Mouse (Mus musculus) midbrain, embryonic 14.5 days (tissue): Measurements from ENCODE around the gene Ckb. TPM values are rescaled to one million over a fixed set of nuclear protein-coding genes. Genes with fewer than 3 reads are reported as not detected.

Experiments
- ATAC-seq: fragments of 200-750 bp; cut with Nextera tagmentation; 2 replicates; pipeline ENCODE4 v1.8.0; 2017; ENCODE audit warnings: moderate number of reproducible peaks, moderate library complexity; ENCODE audit not compliant: low FRiP score, low TSS enrichment
- DNase-seq: peaks from one replicate; pipeline ENCODE4 v3.0.0-alpha.2; 2015
- H3K27ac ChIP-seq: fragments of 300-500 bp; sonication (generic); replicated peaks from 2 replicates; pipeline ENCODE4 v1.5.1; 2014; ENCODE audit warnings: mild to moderate bottlenecking, low read depth, low read length, moderate library complexity
- H3K27me3 ChIP-seq: fragments of 300-500 bp; sonication (generic); 2 replicates; pipeline ENCODE4 v1.6.1; 2014; ENCODE audit warnings: low read length, control low read depth, mixed read lengths; ENCODE audit not compliant: control insufficient read depth, insufficient read depth
- H3K36me3 ChIP-seq: fragments of 300-500 bp; sonication (generic); 2 replicates; pipeline ENCODE4 v1.6.1; 2014; ENCODE audit warnings: low read length, control low read depth; ENCODE audit not compliant: control insufficient read depth, insufficient read depth
- H3K4me1 ChIP-seq: fragments of 300-500 bp; sonication (generic); 2 replicates; pipeline ENCODE4 v1.6.1; 2014; ENCODE audit warnings: mild to moderate bottlenecking, antibody characterized with exemption, low read length, control low read depth; ENCODE audit not compliant: control insufficient read depth, insufficient read depth
- H3K4me2 ChIP-seq: fragments of 300-500 bp; sonication (generic); 2 replicates; pipeline ENCODE4 v1.6.1; 2014; ENCODE audit warnings: mild to moderate bottlenecking, low read length, moderate library complexity
- H3K4me3 ChIP-seq: fragments of 300-500 bp; sonication (generic); replicated peaks from 2 replicates; pipeline ENCODE4 v1.5.1; 2014; ENCODE audit warnings: low read depth, low read length
- H3K9ac ChIP-seq: fragments of 300-500 bp; sonication (generic); replicated peaks from 2 replicates; pipeline ENCODE4 v1.6.1; 2014; ENCODE audit warnings: mild to moderate bottlenecking, low read length, moderate library complexity
- H3K9me3 ChIP-seq: fragments of 300-500 bp; sonication (generic); 2 replicates; pipeline ENCODE4 v1.6.1; 2016; ENCODE audit warnings: low read length, control low read depth, mixed read lengths; ENCODE audit not compliant: control insufficient read depth
- WGBS: fragments of 180-500 bp; shearing (Covaris S2); extraction: QIAGEN DNeasy Blood & Tissue Kit; methylation state at CpG from one replicate; pipeline ENCODE4 v1.1.7; 2014; 5-methylcytosine and 5-hydroxymethylcytosine counted together
- polyA plus RNA-seq: library from polyadenylated mRNA; unstranded; fragments of >200 nt; fragmentation: Nextera tagmentation; extraction: Ambion mirVana; gene quantifications from 2 replicates; pipeline ENCODE4 v1.2.1, GENCODE M21; 2014

The Ckb gene
- polyA plus RNA-seq, 1 experiment from 2014 or later: 1,414 TPM

DNA sequence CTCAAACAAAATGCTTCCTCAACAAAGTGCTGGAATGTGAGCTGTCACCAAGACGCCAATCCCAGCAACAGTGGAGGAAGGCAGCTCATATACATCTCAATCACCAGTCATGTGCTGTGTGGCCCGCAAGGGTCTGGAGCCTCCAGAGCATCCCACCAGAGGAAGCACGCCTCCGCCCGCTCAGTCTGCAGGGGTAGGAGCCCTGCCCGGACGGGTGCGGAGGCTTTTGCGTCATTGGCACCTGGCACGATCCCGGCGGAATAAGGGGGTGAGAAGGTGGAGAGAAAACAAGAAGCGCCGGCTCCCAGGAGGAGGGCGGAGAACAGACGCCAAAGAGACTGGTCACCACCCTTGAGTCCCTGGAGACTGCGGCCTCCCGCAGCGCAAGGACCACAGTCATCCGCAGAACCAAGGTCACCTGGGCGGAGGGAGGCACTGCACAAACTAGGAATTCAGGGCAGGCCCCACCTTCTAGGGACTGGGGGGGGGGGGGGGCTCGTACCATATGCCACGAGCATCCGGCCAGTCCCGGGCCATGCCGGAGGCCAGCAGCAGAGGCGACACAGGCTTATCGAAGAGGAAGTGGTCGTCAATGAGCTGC, 1.7 kb downstream of the Ckb start:
- DNase-seq: peak; percentile 47
- no peaks in the 10 kb centered on the region; the same call in 1 of the 2 replicates for H3K27me3 ChIP-seq
- peak overlapping the region; percentile 88 for H3K4me3 ChIP-seq
- H3K4me2 ChIP-seq: peak overlapping the region; percentile 96
- H3K4me1 ChIP-seq: peaks cover 23% of the 10 kb centered on the region
- WGBS: under 1% methylated on average over 28 of the region's 29 CpGs
- H3K9ac ChIP-seq: peak overlapping the region; percentile 95
- peaks cover 43% of the 10 kb centered on the region for H3K36me3 ChIP-seq
- H3K9me3 ChIP-seq: no peaks in the 10 kb centered on the region
- H3K27ac ChIP-seq: peak overlapping the region; percentile 94
- no peak for ATAC-seq

DNA sequence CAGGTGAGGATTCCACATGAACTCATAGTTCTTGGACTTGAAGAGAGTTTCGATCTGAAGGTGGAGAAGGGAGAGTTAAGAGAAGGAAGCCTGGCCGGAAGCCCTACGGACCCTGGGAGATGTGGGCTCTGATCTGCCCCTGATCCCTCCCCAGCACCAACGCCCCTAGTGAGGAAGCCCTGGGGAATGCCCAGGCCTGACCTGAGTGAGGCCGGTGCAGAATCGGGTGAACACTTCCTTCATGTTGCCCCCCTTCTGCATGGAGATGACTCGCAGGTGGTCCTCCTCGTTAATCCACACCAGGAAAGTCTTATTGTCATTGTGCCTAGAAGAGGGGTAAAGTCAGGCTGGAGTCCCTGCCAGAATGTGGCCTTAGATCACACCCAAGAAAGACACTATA, 2.2 kb downstream of the Ckb start:
- no peak for DNase-seq
- peaks cover 23% of the 10 kb centered on the region for H3K4me1 ChIP-seq
- 31% methylated on average over 8 of the region's 8 CpGs for WGBS
- H3K4me2 ChIP-seq: peak overlapping the region; percentile 96
- H3K4me3 ChIP-seq: peak overlapping the region; percentile 88
- no peak for ATAC-seq
- no peaks in the 10 kb centered on the region; the same call in 1 of the 2 replicates for H3K27me3 ChIP-seq
- H3K9me3 ChIP-seq: no peaks in the 10 kb centered on the region
- H3K36me3 ChIP-seq: peaks cover 44% of the 10 kb centered on the region
- peak overlapping the region; percentile 94; the same call in 1 of the 2 replicates for H3K27ac ChIP-seq
- H3K9ac ChIP-seq: peak overlapping the region; percentile 95

DNA sequence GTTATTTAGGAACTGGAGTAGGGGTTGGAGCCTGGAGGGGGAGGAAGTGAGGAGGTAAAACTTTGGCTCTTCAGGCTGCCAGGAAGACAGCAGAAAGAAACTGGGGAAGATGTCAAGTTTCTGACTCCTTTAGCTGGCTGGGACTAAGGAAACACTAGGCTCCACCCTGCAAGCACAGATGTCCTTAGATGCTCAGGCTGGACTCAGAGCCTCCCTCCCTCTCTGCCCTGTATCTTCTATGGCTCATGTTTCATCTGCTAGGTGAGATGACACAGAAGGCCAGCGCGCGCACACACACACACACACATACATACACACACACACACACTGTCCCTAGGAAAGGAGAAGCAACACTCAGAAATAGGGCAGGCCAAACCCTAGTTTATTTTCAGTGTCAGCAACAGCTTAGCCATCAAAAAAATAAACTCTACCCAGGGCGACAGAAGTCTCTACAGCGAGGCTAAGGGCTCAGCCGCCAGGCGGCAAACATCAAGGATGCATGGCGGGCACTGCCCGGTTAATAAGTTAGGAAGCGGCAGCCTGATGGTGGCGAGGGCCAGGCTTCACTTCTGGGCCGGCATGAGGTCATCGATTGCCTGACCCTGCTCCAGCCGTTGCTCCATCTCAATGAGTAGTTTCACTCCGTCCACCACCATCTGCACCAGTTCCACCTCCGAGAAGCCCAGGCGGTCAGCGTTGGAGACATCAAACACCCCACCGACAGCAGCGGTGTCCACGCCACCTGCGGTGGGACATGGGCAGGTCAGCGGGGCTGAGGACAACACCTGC, 2.9 kb downstream of the Ckb start:
- Histone ChIP-seq H3K36me3 (peaks cover 48% of the 10 kb centered on the region), H3K4me3 (peak overlapping the region; percentile 88), H3K9ac (peak overlapping the region; percentile 95; the same call in 1 of the 2 replicates), H3K4me2 (peak overlapping the region; percentile 96), H3K27ac (peak overlapping the region; percentile 74), H3K9me3 (no peaks in the 10 kb centered on the region), H3K27me3 (no peaks in the 10 kb centered on the region; the same call in 1 of the 2 replicates), H3K4me1 (peaks cover 23% of the 10 kb centered on the region)
- DNase-seq (peak; percentile 33), ATAC-seq (no peak)
- 42% methylated on average over 23 of the region's 23 CpGs for WGBS

- Histone ChIP-seq H3K9ac (peak overlapping the region; percentile 95; the same call in 1 of the 2 replicates), H3K9me3 (no peaks in the 10 kb centered on the region), H3K27ac (peak overlapping the region; percentile 74), H3K4me3 (peak overlapping the region; percentile 88), H3K36me3 (peaks cover 48% of the 10 kb centered on the region), H3K27me3 (no peaks in the 10 kb centered on the region; the same call in 1 of the 2 replicates), H3K4me1 (peaks cover 26% of the 10 kb centered on the region), H3K4me2 (peak overlapping the region; percentile 96)
- WGBS: under 1% methylated on average over 8 of the region's 8 CpGs
- DNase-seq (peak; percentile 98), ATAC-seq (peak; percentile 57)
Observed at GRCm38 (mm10) chr12:111668457-111668912, 3.7 kb downstream of the Ckb start.

GRCm38 (mm10) chr12:111667421-111667820, 4.7 kb downstream of the Ckb start:
- Histone ChIP-seq H3K4me3 (no peak overlapping the region), H3K4me1 (peaks cover 20% of the 10 kb centered on the region), H3K27ac (0 out of 2 replicates have a peak overlapping the region, but pooled peaks have one; percentile 5), H3K27me3 (no peaks in the 10 kb centered on the region), H3K36me3 (peaks cover 48% of the 10 kb centered on the region), H3K4me2 (no peak overlapping the region), H3K9me3 (no peaks in the 10 kb centered on the region), H3K9ac (no peak overlapping the region)
- DNase-seq (no peak), ATAC-seq (no peak)
- 91% methylated on average over 5 of the region's 5 CpGs for WGBS

DNA sequence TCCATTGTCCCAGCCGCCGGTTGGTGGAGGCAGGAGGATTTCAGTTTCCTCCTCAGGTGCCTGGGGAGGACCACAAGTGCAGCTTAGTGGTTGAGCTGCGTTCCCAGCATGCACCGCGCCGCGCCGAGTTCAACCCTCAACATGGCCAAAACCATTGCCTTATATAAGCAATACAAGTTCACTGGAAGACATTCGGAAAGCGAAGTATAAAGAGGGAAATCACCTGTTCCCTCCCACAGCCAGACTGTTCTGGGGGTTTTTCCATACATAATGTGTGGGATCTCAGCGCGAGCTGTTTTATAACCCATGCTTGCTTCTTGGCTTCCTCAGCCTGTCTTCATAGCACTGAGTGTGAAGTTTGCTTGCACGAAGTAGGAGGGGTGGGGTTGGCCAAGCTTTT, 5.8 kb downstream of the Ckb start:
- H3K4me2 ChIP-seq: no peak overlapping the region
- H3K4me1 ChIP-seq: peaks cover 19% of the 10 kb centered on the region
- no peaks in the 10 kb centered on the region for H3K9me3 ChIP-seq
- ATAC-seq (no peak), DNase-seq (no peak)
- no peaks in the 10 kb centered on the region for H3K27me3 ChIP-seq
- no peak overlapping the region for H3K27ac ChIP-seq
- peaks cover 48% of the 10 kb centered on the region for H3K36me3 ChIP-seq
- H3K4me3 ChIP-seq: no peak overlapping the region
- 79% methylated on average over 13 of the region's 13 CpGs for WGBS
- no peak overlapping the region for H3K9ac ChIP-seq

DNA sequence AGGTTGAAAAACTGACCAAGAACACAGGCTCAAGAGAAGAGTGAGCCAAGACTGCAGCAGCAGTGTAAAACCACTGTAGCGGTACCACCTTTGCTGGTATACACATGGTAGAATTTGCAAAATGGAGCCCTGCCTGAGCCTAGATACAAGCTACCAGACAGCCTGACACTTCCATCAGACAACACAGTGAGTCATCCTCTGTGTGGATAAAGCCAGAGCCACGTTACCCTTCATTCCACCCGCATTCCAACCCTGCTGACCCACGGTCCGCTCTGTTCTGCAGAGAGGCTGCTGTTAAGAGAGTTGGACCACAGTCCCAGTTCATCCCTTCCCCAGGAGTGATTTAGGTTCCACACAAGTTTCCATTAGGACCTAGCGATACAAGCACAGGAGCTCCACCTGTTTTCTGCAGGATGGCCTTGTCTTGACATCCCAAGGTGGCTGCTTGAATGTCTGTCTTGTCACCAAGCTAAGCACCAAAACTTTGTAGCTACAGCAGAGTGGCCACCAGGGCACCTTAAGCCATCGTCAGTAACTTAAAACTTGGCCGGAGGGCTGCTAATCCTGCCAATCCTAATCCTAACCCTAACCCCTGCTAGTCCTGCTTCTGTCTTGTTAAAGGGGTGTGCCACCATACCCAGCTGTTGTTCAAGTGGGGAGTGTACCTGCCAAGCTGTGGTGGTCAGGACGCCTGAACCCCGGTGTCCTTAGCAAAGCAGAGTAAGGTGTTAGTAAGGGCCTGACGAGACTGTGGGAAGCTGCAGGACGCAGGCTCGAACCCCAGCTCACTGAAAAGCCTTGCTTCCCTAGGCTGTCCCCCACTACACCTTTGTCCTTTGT, 6.9 kb downstream of the Ckb start:
- WGBS: 82% methylated on average over 13 of the region's 13 CpGs

GRCm38 (mm10) chr12:111664144-111664634, 7.9 kb downstream of the Ckb start:
- ATAC-seq: no peak
- Histone ChIP-seq H3K27ac (no peak overlapping the region), H3K4me3 (no peak overlapping the region), H3K9me3 (no peaks in the 10 kb centered on the region), H3K9ac (no peak overlapping the region), H3K4me2 (no peak overlapping the region), H3K4me1 (peaks cover 11% of the 10 kb centered on the region), H3K36me3 (peaks cover 34% of the 10 kb centered on the region), H3K27me3 (no peaks in the 10 kb centered on the region)
- peak; percentile 19 for DNase-seq
- 40% methylated on average over 6 of the region's 6 CpGs for WGBS

More for the DNA sequence above, 6.9 kb downstream of the Ckb start:
- Histone ChIP-seq H3K36me3 (peaks cover 43% of the 10 kb centered on the region), H3K9ac (no peak overlapping the region), H3K27ac (peak overlapping the region; percentile 32; the same call in 1 of the 2 replicates), H3K4me1 (peaks cover 16% of the 10 kb centered on the region), H3K9me3 (no peaks in the 10 kb centered on the region), H3K4me2 (no peak overlapping the region), H3K27me3 (no peaks in the 10 kb centered on the region), H3K4me3 (no peak overlapping the region)
- no peak for DNase-seq
- no peak for ATAC-seq
